Mouse (Mus musculus) thymus, adult 2 months (tissue): Measurements from ENCODE around the gene Ubtd1. TPM values are rescaled to one million over a fixed set of nuclear protein-coding genes. Genes with fewer than 3 reads are reported as not detected.

Source experiments
- DNase-seq: peaks from one replicate; pipeline ENCODE4 v3.0.0; 2021
- H3K27ac ChIP-seq: fragments of 200-500 bp; 2 replicates; pipeline ENCODE4 v1.5.1; 2012; ENCODE audit warnings: low read length, control low read depth; ENCODE audit not compliant: control insufficient read depth, insufficient read depth
- H3K27me3 ChIP-seq: fragments of 200-500 bp; 2 replicates; pipeline ENCODE4 v1.6.1; 2012; ENCODE audit warnings: mild to moderate bottlenecking, low read length, moderate library complexity, mixed read lengths; ENCODE audit not compliant: control insufficient read depth, insufficient read depth
- H3K36me3 ChIP-seq: fragments of 200-500 bp; 2 replicates; pipeline ENCODE4 v1.6.1; 2012; ENCODE audit warnings: mild to moderate bottlenecking, low read length, moderate library complexity; ENCODE audit not compliant: control insufficient read depth, insufficient read depth
- H3K4me1 ChIP-seq: fragments of 200-500 bp; replicated peaks from 2 replicates; pipeline ENCODE4 v1.6.1; 2012; ENCODE audit warnings: low read length; ENCODE audit not compliant: control insufficient read depth, insufficient read depth
- H3K4me3 ChIP-seq: fragments of 200-500 bp; 2 replicates; pipeline ENCODE4 v1.5.1; 2012; ENCODE audit warnings: mild to moderate bottlenecking, low read length, control low read depth, moderate library complexity; ENCODE audit not compliant: control insufficient read depth, insufficient read depth
- CTCF ChIP-seq: fragments of 200-500 bp; IDR thresholded peaks from 2 replicates; pipeline ENCODE4 v1.5.1; 2012; ENCODE audit warnings: mild to moderate bottlenecking, control low read depth, low read length, moderate library complexity, borderline replicate concordance; ENCODE audit not compliant: control insufficient read depth, poor library complexity, insufficient read depth; ENCODE audit errors: extremely low read depth
- POLR2A ChIP-seq: fragments of 200-500 bp; IDR thresholded peaks from 2 replicates; pipeline ENCODE4 v1.6.1; 2012; ENCODE audit warnings: mild to moderate bottlenecking, low read length, control low read depth, moderate library complexity; ENCODE audit not compliant: control insufficient read depth, poor library complexity, insufficient read depth; ENCODE audit errors: extremely low read depth
- WGBS: fragments of 180-500 bp; shearing (Covaris S2); methylation state at CpG from one replicate; pipeline ENCODE4 v1.1.7; 2018; 5-methylcytosine and 5-hydroxymethylcytosine counted together
- polyA plus RNA-seq: library from polyadenylated mRNA; depleted of rRNA; stranded (reverse); fragments of >200 nt; gene quantifications from 2 replicates; pipeline ENCODE4 v1.2.3, GENCODE M21; 2012

Ubtd1 gene
- polyA plus RNA-seq, 1 experiment = 36.9 TPM

DNA sequence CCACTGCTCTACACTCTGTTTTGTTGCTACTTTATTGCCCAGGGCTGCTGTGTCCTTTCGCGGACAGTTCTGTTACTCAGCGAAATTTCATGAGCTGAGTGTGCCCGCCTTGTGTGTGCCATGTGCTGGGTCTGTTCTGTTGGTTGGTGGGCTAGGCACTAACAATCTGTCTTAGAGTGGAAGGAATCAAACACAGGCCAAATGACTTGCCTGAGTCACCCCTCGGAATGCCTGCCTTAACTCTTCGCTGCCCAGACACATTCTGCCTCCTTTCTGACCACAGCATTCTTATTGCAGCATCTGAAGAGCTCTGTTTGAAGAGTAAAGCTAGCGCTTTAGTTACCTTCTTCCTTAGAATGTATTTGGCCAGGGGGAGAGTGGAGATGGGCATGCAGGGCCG is 25.0 kb downstream of the Ubtd1 start:
- H3K4me1 ChIP-seq = peaks cover 40% of the 10 kb centered on the region
- DNase-seq = no peak
- no peak overlapping the region for H3K27ac ChIP-seq
- H3K4me3 ChIP-seq = no peak overlapping the region
- H3K36me3 ChIP-seq = no peaks in the 10 kb centered on the region
- 93% methylated on average over 8 of the region's 8 CpGs for WGBS
- H3K27me3 ChIP-seq = no peaks in the 10 kb centered on the region
- no peak for TF ChIP-seq POLR2A
- no peak for TF ChIP-seq CTCF

DNA sequence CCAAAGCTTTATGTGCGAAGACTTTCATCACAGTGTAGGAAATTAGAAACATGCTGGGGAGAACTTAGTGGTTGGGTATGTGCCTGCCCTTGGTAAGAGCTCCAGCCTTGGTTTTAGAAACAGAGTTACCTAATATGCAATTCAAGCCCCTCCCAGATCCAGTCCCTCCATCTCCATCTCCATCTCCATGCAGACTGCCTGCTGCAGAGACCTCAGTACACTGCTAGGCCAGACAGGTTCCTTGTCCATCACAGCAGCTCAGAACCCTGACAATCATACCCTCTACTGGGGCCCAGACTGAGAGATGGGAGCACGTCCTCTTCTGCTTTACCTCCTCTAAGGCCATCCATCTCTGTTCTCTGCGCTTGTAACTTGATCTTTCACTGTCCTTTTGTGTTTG is 27.0 kb downstream of the Ubtd1 start:
- H3K4me1 ChIP-seq = peaks cover 46% of the 10 kb centered on the region
- H3K36me3 ChIP-seq = no peaks in the 10 kb centered on the region
- DNase-seq = no peak
- H3K4me3 ChIP-seq = no peak overlapping the region
- H3K27ac ChIP-seq = no peak overlapping the region
- no peaks in the 10 kb centered on the region for H3K27me3 ChIP-seq
- 89% methylated on average over 3 of the region's 3 CpGs for WGBS
- no peak for TF ChIP-seq CTCF
- TF ChIP-seq POLR2A = no peak

DNA sequence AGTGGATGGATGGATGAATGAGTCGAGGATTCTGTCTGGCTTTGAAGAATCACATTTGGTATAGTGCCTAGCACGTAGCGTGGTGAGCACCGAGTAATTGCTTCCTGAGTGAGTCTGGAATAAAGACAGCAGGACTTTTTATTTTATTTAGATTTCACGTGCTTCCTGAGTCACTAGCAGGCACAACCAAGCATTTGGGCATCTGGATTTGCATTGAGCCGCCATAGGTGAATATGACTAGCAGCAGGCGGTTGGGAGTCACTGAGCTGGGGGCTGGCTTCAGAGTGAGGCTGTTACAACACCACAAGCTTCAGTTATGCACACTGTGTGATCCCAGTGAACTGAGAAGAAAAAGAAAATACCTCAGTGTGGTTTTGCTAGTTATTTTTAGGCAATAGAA is 27.5 kb downstream of the Ubtd1 start:
- H3K27ac ChIP-seq = no peak overlapping the region
- no peak for DNase-seq
- 44% methylated on average over 7 of the region's 7 CpGs for WGBS
- no peak overlapping the region for H3K4me3 ChIP-seq
- H3K36me3 ChIP-seq = no peaks in the 10 kb centered on the region
- H3K4me1 ChIP-seq = peaks cover 46% of the 10 kb centered on the region
- H3K27me3 ChIP-seq = no peaks in the 10 kb centered on the region
- TF ChIP-seq POLR2A (no peak), CTCF (no peak)

DNA sequence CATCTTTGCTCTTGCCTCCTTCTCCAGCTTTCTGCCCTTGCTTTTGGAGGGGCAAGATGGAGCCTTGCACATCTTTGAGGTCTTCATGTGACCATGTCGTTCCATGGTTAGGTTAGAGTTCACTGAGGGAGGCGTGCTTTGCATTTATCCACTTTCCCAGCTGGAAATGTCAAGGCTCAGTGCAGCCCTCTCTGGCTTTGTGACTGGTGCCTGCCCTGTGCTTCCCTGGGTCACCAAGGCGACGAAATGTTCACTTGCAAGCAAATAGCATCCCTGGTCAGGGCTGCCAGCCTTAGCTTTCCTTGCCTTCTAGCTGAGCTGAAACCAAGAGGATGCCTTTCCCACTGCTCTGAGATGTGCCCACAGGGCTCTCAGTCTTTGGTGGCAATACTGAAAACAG is 28.9 kb downstream of the Ubtd1 start:
- Histone ChIP-seq H3K27ac (no peak overlapping the region), H3K36me3 (no peaks in the 10 kb centered on the region), H3K4me1 (peaks cover 42% of the 10 kb centered on the region), H3K27me3 (no peaks in the 10 kb centered on the region), H3K4me3 (no peak overlapping the region)
- no peak for TF ChIP-seq CTCF
- no peak for TF ChIP-seq POLR2A
- no peak for DNase-seq
- over 99% methylated on average over 4 of the region's 4 CpGs for WGBS

DNA sequence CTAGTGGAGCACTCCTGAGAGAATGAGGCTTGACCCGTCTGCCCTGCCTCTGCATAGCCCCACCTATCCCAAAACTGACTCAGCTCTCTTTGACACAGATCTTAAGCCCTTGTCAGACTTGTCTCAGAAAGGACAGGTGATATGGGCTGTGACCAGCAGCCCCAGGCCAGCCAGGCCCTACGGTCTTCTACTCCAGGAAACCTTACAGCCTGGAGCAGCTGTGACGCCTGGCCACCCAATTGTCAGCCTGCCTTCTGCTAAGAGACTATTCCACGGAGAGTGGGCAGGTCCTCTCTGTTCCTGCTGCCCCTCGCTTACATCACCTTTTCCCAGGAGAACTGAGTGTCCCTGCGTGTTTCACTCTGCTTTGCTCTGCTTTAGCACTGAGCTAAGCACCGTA is 29.6 kb downstream of the Ubtd1 start:
- Histone ChIP-seq H3K27me3 (no peaks in the 10 kb centered on the region), H3K36me3 (no peaks in the 10 kb centered on the region), H3K27ac (no peak overlapping the region), H3K4me1 (peaks cover 38% of the 10 kb centered on the region), H3K4me3 (no peak overlapping the region)
- DNase-seq = no peak
- TF ChIP-seq POLR2A (no peak), CTCF (no peak)
- WGBS = 96% methylated on average over 7 of the region's 7 CpGs

DNA sequence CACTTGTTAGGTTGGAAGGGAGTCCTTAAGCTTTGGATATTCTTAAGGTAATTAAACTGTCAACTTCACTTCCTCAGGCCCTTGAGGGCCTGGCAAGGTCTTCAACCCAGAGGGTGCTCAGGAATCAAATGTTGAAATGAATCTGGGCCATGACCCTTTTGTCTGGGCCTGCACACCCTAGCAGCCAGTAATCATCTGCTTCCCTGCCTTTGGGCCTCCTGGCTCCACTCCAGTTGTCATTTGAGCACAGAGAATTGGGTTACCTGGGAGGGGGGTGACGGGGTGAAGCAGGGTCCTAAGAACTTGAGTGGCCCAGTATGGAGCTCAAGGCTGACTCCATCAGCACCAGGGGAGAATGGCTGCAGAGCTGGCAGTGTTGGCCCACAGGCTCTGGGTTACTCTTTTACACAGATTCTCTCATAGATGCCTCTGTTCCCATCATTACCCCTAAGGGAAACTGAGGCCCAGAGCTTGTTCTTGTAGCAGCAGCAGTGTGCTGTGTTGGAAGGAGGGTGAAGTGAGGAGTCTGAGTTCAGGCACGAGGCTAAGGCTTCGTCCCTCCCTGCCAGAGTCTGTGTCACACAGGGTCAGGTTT is 32.8 kb downstream of the Ubtd1 start:
- no peak overlapping the region for H3K4me3 ChIP-seq
- DNase-seq = no peak
- H3K4me1 ChIP-seq = peaks cover 45% of the 10 kb centered on the region
- no peaks in the 10 kb centered on the region for H3K27me3 ChIP-seq
- H3K36me3 ChIP-seq = no peaks in the 10 kb centered on the region
- TF ChIP-seq CTCF = no peak
- no peak for TF ChIP-seq POLR2A
- 93% methylated on average over 3 of the region's 3 CpGs for WGBS
- H3K27ac ChIP-seq = no peak overlapping the region

DNA sequence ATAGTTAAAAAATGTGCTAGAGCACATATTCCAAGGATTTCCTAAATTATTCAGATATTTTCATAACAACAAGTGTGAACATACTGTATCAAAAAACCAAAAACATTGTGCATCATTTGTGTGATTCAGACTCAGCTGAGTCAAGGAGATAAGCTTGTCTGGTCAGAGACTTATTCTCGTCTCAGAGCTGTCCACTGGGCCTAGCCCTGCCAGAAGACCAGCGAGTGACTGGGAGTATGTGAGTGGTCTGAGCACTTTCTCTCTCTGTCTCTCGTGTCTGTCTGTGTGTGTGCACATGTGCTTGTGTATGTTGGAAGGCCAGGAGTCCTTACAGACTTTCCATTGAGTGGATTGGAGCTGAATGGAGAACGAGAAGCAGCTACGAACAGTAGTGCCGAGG is 33.4 kb downstream of the Ubtd1 start:
- no peak for DNase-seq
- Histone ChIP-seq H3K27ac (no peak overlapping the region), H3K4me3 (no peak overlapping the region), H3K4me1 (peaks cover 43% of the 10 kb centered on the region), H3K27me3 (no peaks in the 10 kb centered on the region), H3K36me3 (no peaks in the 10 kb centered on the region)
- WGBS = 94% methylated on average over 6 of the region's 6 CpGs
- TF ChIP-seq POLR2A = no peak
- TF ChIP-seq CTCF = no peak
